Mouse (Mus musculus): ENCODE measurements around the gene Fam171a1.
"Not testable (repeated sequence)": the region's sequence is repeated elsewhere in the genome, so short reads cannot be mapped to it uniquely, and the experiment has no call there.

The Fam171a1 gene

DNA sequence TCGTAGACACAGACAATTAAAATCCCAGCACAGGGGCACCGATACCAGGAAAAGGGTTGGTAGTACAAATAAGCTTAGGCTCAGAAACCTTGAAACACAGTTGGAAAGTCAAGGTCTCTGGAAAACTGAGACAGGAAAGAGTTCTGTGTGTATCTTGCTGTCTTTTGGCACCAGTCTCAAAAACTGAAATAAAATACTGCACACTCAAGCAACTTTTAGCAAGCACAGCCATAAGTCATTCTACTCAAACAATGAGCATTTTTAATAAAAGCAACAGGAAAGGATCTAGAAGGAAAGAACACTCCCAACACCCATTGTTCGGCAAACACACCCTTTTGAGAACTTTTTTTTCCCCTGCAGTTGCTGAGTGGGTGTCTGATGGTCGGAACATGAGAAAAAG is at the start of gene Fam171a1:
Gene Fam171a1 (plus strand): TSS at position 359 of the 400 bp plus-strand sequence.
- DNase-seq (ENCODE audit: low read depth, low spot score) = no peak

DNA sequence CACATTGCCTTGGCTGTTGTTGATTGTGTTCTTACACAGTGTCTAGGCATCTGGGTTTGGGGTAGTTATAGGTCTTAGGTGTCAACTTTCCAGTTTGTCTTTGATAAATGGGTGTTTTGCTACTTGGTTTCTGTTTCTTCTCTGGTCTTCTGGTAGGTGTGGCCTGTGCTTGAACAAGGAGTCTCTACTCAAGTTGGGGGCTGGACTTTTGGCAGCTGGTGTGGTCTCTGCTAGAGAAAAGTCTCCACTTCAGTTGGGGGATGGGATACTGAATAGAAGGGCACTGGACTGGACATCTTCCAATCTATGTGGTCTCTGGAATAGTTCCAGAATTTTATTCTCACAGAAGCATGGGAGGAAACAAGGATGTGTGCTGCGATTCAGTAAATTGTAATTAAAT is 44.9 kb upstream of the Fam171a1 start:
- DNase-seq (ENCODE audit: low read depth, low spot score) = peak; percentile 6

DNA sequence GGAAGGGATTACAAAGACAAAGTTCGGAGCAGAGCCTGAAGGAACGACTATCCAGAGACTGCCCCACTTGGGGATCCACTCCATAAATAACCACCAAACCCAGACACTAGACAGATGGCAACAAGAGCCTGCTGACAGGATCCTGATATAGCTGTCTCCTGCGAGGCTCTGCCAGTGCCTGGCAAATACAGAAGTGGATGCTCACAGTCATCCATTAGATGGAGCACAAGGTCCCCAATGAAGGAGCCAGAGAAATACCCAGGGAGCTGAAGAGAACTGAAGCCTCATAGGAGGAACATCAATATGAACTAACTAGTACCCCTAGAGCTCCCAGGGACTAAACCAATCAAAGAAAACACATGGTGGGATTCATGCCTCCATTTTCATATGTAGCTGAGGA is 25.7 kb upstream of the Fam171a1 start:
- DNase-seq (ENCODE audit: low read depth, low spot score) = not testable (repeated sequence)

GRCm38 (mm10) chr2:3089274-3089673 is 24.8 kb upstream of the Fam171a1 start:
- DNase-seq (ENCODE audit: low read depth, low spot score) = peak; percentile 9

DNA sequence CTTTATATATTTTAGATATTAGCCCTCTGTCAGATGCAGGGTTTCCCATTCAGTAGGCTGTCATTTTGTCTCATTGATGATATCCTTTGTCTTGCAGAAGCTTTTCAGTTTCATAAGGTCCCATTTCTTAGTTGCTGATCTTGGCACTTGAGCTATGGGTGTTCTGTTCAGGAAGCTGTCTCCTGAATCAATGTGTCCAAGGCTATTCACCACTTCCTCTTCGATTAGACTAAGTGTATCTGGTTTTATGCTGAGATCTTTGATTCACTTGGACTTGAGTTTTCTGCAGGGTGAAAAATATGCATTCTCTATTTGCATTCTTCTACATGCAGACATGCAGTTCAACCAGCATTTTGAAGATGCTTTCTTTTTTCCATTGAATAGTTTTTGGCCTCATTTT is 17.9 kb upstream of the Fam171a1 start:
- no peak for DNase-seq (ENCODE audit: low read depth, low spot score)

- DNase-seq (ENCODE audit: low read depth, low spot score) = no peak
These were observed 14.1 kb upstream of the Fam171a1 start for GRCm38 (mm10) chr2:3099971-3100370.

DNA sequence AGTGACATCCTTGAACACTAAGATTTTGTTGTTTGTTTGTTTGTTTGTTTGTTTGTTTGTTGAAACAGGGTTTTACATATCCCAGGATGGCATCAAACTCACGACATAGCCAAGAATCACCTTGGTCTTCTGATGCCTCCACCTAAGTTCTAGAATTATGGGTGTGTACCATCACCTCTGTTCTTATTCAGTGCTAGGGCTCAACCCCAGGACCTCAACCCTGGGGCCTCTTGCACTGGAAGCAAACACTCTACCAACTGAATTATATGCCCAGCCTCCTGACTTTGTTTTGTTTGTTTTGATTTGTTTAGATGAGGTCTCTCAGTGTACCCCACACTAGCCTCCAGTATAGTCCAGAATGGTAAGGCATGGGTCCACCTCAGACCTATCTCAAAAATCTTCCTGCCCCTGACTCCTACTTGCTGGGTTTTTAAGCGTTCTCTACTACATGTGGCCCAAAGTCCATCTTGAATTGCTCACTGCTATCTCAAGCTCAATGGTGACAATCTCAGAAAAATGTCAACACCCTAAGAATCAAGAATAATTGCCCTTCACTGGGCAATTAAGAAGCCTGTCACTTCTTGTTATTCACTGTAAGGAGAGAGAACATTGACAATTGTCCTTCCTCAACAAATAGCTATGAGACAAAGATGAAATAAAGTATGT is 12.6 kb upstream of the Fam171a1 start:
- no peak for DNase-seq (ENCODE audit: low read depth, low spot score)

DNA sequence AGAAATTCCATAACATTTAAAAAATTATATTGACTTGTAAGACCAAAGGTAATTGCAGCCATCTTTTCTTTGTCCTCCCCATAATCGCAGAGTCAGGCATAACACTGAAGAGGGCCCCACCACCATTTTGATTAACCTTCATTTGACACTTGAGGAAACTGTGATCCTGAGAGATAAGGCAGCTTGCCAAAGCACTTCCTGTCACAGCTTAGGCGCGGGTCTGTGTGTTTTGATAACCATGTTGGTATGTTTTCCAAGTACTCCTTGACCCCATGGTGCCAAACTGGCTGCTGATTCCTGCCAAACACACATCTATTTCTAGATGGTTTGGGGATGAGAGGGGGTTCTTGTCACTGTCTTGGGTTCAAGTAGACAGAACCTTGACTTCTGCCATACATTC is 11.7 kb upstream of the Fam171a1 start:
- DNase-seq (ENCODE audit: low read depth, low spot score) = no peak

DNA sequence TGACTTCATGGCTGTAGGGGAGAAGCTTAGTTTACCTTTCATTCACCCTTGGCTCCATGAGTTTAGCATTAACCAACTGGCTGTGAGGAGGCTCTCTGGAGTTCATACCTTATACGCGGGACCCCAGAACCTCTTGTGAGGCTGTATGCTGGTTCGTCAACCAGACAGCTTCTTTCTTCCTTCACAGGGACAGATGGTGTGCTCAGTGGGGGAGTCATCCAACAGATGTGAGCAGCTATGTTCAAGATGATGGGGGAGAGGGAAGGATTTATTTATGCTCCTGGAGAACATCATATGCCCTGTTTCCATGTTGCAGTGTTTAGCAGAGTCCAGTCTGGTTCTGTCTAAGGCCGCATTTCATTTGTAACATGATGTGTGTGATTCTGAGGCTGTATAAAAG is 6.6 kb upstream of the Fam171a1 start:
- DNase-seq (ENCODE audit: low read depth, low spot score) = no peak

GRCm38 (mm10) chr2:3108431-3108830 is 5.6 kb upstream of the Fam171a1 start:
- DNase-seq (ENCODE audit: low read depth, low spot score) = no peak

DNA sequence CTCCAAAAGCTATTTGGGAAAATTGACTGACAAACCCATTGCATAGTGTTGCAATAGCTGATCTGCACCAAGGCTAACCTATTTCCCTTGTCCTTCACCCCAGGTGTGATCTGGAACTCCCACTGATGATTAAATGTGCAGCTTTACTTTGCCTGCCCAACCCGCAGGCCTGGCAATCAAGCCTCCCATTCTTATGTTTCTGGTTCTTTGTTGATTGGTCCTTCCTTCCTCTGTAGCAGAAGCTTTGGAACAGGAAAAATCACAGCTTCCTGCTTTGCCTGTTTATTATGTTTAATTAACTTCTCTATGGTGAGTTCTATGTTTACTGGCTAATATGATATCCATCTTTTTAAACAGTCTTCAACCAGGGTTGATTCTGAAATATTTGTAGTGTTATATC is 5.2 kb upstream of the Fam171a1 start:
- DNase-seq (ENCODE audit: low read depth, low spot score) = no peak

DNA sequence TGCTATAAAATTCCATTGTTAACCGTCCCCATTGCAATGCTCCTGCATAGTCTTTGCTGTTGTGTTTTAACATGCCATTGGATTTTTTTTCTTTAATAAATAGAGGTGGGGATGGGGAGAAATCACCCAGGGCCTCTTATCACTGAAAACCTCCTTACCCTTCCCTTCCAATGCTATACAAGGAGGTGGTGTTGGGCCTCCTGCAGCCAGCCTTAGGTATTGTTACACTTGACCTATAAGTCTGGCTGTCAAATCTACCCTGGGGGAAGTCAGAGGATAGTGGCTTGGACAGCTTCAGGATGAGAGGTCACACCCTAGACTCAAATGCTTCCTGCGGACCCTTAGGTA is 3.8 kb downstream of the Fam171a1 start:
- no peak for DNase-seq (ENCODE audit: low read depth, low spot score)

DNA sequence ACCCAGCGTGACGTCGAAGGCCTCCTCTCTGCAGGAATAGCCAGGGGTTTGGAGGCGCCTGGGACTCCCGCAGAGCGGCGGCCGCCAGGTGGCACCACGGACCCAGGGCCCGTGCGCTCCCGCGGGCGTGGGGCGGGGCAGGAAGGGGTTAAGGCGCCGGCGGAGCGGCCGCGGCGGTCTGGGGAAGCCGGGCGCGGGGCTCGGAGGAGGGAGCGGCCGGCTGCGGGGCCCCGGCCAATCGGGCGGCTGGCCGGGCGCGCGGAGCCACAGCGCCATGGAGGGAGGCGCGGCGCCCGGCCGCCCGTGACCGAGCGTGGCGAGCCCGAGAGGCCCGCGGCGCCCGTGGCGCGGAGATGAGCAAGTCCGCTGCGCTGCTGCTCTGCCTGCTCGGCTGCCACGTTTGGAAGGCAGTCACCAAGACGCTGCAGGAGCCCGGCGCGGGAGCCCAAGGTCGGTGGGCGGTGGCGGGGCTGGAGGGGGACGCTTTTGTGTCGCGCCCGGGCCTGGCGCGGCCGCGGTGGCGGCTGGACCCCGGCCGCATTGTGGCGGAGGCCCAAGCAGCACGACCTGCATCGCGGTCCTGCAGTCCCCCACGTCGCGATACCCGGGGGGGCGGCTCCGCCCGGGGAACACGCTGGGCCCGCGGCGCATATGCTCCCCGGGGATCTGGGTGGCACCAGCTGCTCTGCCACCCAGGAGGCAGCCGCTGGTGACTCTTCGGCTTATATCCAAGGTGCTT is 4.3 kb downstream of the Fam171a1 start:
- DNase-seq (ENCODE audit: low read depth, low spot score) = peak; percentile 73

DNA sequence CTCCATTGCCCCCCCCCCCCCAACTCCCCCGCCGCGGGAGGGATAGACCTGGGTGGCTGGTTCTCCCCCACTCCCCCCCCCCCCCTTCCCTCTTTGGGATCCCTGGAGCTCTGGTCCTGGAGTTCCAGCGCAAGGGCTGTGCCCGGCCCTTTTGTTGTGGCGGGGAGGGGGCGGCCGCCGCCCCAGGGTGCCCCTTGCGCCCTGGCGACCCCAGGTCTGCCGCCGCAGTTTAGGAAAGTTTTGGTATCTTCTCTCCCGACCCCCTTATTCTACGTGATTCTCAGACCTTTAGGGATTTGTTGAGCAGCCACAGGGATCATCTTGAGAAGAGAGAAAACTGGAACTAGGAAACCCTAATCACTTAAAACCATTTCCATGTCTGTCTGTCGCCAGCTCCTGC is 4.9 kb downstream of the Fam171a1 start:
- no peak for DNase-seq (ENCODE audit: low read depth, low spot score)

GRCm38 (mm10) chr2:3119371-3119935 is 5.4 kb downstream of the Fam171a1 start:
- DNase-seq (ENCODE audit: low read depth, low spot score) = peak; percentile 28

DNA sequence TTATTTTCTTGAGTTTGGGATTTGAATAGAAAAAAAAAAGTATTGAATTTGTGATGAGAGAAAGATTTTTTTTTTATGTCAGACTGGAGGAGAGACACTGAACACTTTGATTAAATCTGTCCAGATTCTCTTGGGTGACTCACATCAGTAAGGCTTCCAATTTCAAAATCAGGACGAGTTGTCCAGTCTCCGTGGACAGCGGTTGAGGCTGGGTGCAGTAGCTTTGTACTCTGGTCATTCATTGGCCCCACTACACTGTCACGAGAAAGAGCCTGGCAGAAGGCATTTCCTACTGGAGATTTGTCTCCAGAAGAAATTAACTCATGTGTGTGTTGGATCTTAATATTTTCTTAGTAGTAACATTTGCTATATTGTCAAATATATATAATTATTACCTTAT is 8.5 kb downstream of the Fam171a1 start:
- peak; percentile 51 for DNase-seq (ENCODE audit: low read depth, low spot score)

GRCm38 (mm10) chr2:3127256-3127883 is 13.3 kb downstream of the Fam171a1 start:
- DNase-seq (ENCODE audit: low read depth, low spot score) = peak; percentile 59

GRCm38 (mm10) chr2:3128344-3128871 is 14.4 kb downstream of the Fam171a1 start:
- DNase-seq (ENCODE audit: low read depth, low spot score) = peak; percentile 35

GRCm38 (mm10) chr2:3128910-3129309 is 14.9 kb downstream of the Fam171a1 start:
- peak; percentile 56 for DNase-seq (ENCODE audit: low read depth, low spot score)

DNA sequence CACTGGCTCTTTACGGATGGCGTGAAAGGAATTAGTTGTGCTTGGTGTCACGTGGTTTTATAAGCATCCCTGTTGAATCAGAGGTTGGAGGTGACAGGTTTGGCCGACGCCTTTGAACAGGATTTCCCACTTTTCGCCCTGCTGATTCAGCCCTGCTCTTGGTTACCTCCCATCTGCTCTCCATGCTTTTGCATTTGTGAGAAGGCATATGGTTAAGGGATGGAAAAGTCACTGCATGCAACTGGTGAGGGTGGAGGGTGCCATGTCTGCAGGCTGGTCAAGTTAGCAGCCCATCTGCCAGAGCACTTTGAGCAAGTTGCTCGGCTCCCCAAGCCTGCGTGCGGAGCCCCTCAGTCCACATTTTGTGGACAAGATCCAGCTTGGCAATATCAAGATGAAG is 18.4 kb downstream of the Fam171a1 start:
- no peak for DNase-seq (ENCODE audit: low read depth, low spot score)

GRCm38 (mm10) chr2:3134580-3135296 is 20.7 kb downstream of the Fam171a1 start:
- no peak for DNase-seq (ENCODE audit: low read depth, low spot score)

DNA sequence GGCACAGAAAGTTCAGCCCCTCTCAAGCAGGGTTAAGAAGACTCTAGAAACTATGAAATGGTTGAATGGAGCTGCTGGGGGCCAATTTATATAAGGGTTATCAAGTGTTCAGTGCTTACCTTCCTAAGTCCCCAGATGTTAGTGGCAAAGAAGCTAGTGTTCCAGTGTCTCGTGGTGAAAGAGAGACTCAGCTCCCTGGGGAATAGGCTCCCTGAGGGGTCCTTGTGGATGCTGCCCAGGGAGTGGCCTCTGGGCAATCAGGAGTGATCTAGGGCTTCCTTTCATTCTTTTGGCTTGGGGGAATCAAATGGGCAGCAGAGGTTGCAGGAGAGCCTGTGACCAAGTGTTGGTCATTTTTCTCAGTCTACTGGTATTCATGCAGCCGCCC is 21.3 kb downstream of the Fam171a1 start:
- DNase-seq (ENCODE audit: low read depth, low spot score) = no peak

Data from 3T3-L1 (cell line).